Mouse (Mus musculus) left cerebral cortex, postnatal 4 days (tissue): Measurements from ENCODE around the gene Resp18. TPM values are rescaled to one million over a fixed set of nuclear protein-coding genes. Genes with fewer than 3 reads are reported as not detected.

Source experiments
- DNase-seq: peaks from one replicate; pipeline ENCODE4 v3.0.0-alpha.2; 2022
- intact Hi-C: fragments of 180-260 bp; cut with DNase I; formaldehyde crosslinking; loops from one replicate; pipeline ENCODE4 v1.15.1; 2025
- total RNA-seq, 2 experiments: library from RNA; stranded (reverse); gene quantifications; 2 replicates each; pipeline ENCODE4 v1.2.3; 2021

Resp18 gene
- total RNA-seq, 2 experiments from 2014 or later: 29.3 to 58.0 TPM

- no peak for DNase-seq
- intact Hi-C loops: no loop called here
These were observed 723 bp downstream of the Resp18 start for GRCm38 (mm10) chr1:75277195-75278188.

- intact Hi-C loops: loop anchor here (2.0 kb wide), 1 partner anchor 25 kb away; no protein-coding TSS in a partner anchor
- DNase-seq: peak; percentile 63
These were observed 13.9 kb downstream of the Resp18 start, which contains the start of gene Ptprn for GRCm38 (mm10) chr1:75264091-75264880. Gene Ptprn, minus strand, starts transcription at chr1:75264502.

GRCm38 (mm10) chr1:75262969-75263951 lies 15.0 kb downstream of the Resp18 start:
- no peak for DNase-seq
- intact Hi-C loops: no loop called here

GRCm38 (mm10) chr1:75261278-75261677 lies 16.9 kb downstream of the Resp18 start:
- DNase-seq: no peak
- intact Hi-C loops: no loop called here

- intact Hi-C loops: no loop called here
- no peak for DNase-seq
These were observed 22.6 kb downstream of the Resp18 start for GRCm38 (mm10) chr1:75255516-75256046.

- DNase-seq: no peak
- intact Hi-C loops: no loop called here
These were observed 23.6 kb downstream of the Resp18 start for GRCm38 (mm10) chr1:75254625-75255013.

GRCm38 (mm10) chr1:75253849-75254624 lies 24.2 kb downstream of the Resp18 start:
- peak; percentile 81 for DNase-seq
- intact Hi-C loops: no loop called here

GRCm38 (mm10) chr1:75253029-75253428 lies 25.2 kb downstream of the Resp18 start:
- DNase-seq: no peak
- intact Hi-C loops: no loop called here

GRCm38 (mm10) chr1:75252308-75252707 lies 25.9 kb downstream of the Resp18 start:
- intact Hi-C loops: no loop called here
- no peak for DNase-seq

- intact Hi-C loops: no loop called here
- peak; percentile 58 for DNase-seq
These were observed 26.9 kb downstream of the Resp18 start for GRCm38 (mm10) chr1:75251112-75251970.

GRCm38 (mm10) chr1:75250498-75250897 lies 27.7 kb downstream of the Resp18 start:
- DNase-seq: peak; percentile 72
- intact Hi-C loops: no loop called here

GRCm38 (mm10) chr1:75248041-75248772 lies 30.0 kb downstream of the Resp18 start:
- intact Hi-C loops: no loop called here
- DNase-seq: no peak

GRCm38 (mm10) chr1:75247071-75247930 lies 30.9 kb downstream of the Resp18 start:
- intact Hi-C loops: no loop called here
- no peak for DNase-seq

- intact Hi-C loops: no loop called here
- DNase-seq: peak; percentile 46
These were observed 33.4 kb downstream of the Resp18 start for GRCm38 (mm10) chr1:75244836-75245235.

GRCm38 (mm10) chr1:75244175-75244826 lies 33.9 kb downstream of the Resp18 start:
- DNase-seq: no peak
- intact Hi-C loops: no loop called here

GRCm38 (mm10) chr1:75243411-75243810 lies 34.8 kb downstream of the Resp18 start:
- intact Hi-C loops: no loop called here
- DNase-seq: no peak
